Mouse (Mus musculus): ENCODE data around the gene Rab11fip5. TPM values are rescaled to one million over a fixed set of nuclear protein-coding genes. Genes with fewer than 3 reads are reported as not detected.

Gene Rab11fip5
- polyA plus RNA-seq, 1 experiment from 2014 or later = 15.2 TPM

DNA sequence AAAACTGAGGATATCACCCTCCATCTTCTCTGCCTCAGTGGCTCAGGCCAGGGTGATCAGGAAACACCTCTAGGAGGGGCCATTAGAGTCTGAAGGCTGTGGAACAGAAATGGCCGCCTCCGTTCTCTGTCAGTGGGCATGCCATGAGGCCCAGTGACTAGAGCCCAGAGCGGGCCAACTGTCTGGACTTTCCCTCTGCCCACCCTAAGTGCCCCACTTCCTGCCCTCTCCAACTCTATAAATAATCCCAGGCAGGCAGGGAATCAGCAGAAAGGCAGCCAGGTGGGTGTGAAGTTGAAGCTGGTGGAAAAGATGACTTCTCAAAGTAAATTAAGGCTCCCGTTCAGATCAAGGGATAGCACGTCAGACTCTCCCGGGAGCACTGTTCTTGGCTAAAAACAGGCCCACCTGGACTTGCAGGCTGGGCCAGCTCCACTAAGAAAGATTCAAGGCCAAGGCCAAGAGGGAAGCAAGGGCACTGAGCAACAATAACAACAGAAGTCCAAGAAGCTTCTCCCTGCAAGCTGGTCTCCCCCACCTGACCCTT lies 2.5 kb downstream of the Rab11fip5 start:
- H3K4me2 ChIP-seq (replicated peaks) = no peak overlapping the region
- no peaks in the 10 kb centered on the region for H3K36me3 ChIP-seq
- H3K9me3 ChIP-seq = no peaks in the 10 kb centered on the region
- H3K27ac ChIP-seq (replicated peaks) = no peak overlapping the region
- 88% methylated on average over 6 of the region's 6 CpGs for WGBS
- peaks cover 31% of the 10 kb centered on the region for H3K4me1 ChIP-seq
- H3K27me3 ChIP-seq = no peaks in the 10 kb centered on the region
- H3K9ac ChIP-seq (replicated peaks) = no peak overlapping the region
- no peak for ATAC-seq (replicated peaks)
- no peak overlapping the region for H3K4me3 ChIP-seq

GRCm38 (mm10) chr6:85370666-85371430 lies 3.6 kb downstream of the Rab11fip5 start:
- Histone ChIP-seq H3K27me3 (no peaks in the 10 kb centered on the region), H3K36me3 (no peaks in the 10 kb centered on the region), H3K4me2 (replicated peaks) (no peak overlapping the region), H3K9me3 (no peaks in the 10 kb centered on the region), H3K27ac (replicated peaks) (no peak overlapping the region), H3K4me1 (peaks cover 36% of the 10 kb centered on the region), H3K9ac (replicated peaks) (no peak overlapping the region), H3K4me3 (no peak overlapping the region)
- 90% methylated on average over 9 of the region's 9 CpGs for WGBS
- ATAC-seq (replicated peaks) = no peak

- H3K4me2 ChIP-seq (replicated peaks) = no peak overlapping the region
- H3K27me3 ChIP-seq = no peaks in the 10 kb centered on the region
- H3K4me1 ChIP-seq = peaks cover 35% of the 10 kb centered on the region
- no peak for ATAC-seq (replicated peaks)
- no peaks in the 10 kb centered on the region for H3K9me3 ChIP-seq
- no peak overlapping the region for H3K27ac ChIP-seq (replicated peaks)
- H3K36me3 ChIP-seq = no peaks in the 10 kb centered on the region
- no peak overlapping the region for H3K9ac ChIP-seq (replicated peaks)
- 86% methylated on average over 5 of the region's 5 CpGs for WGBS
- H3K4me3 ChIP-seq = no peak overlapping the region
Observed at GRCm38 (mm10) chr6:85370041-85370440, 4.4 kb downstream of the Rab11fip5 start.

GRCm38 (mm10) chr6:85369181-85369860 lies 5.1 kb downstream of the Rab11fip5 start:
- Histone ChIP-seq H3K9ac (replicated peaks) (no peak overlapping the region), H3K27ac (replicated peaks) (no peak overlapping the region), H3K36me3 (no peaks in the 10 kb centered on the region), H3K4me2 (replicated peaks) (no peak overlapping the region), H3K4me1 (peaks cover 34% of the 10 kb centered on the region), H3K9me3 (no peaks in the 10 kb centered on the region), H3K4me3 (no peak overlapping the region), H3K27me3 (no peaks in the 10 kb centered on the region)
- 84% methylated on average over 5 of the region's 5 CpGs for WGBS
- ATAC-seq (replicated peaks) = no peak

DNA sequence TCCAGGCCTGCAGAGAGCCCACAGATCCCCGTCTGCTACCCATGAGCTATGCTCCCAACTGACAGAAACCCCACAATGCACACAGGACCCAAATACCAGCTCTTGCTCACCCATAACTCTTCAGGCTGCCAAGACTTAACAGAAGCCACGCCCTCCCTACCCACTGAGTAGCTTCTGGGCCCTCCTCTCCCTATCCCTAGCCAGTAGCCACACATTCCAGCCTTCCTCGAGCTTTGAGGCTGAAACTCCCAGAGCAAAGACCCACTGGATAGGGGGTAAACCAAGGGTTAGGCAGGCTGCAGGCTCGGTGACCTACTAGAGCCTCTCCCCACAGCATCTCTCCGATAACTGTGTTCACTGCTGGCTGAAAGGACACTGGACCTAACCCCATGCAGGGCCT lies 5.7 kb downstream of the Rab11fip5 start:
- H3K27me3 ChIP-seq = no peaks in the 10 kb centered on the region
- no peak overlapping the region for H3K27ac ChIP-seq (replicated peaks)
- no peaks in the 10 kb centered on the region for H3K36me3 ChIP-seq
- no peaks in the 10 kb centered on the region for H3K9me3 ChIP-seq
- no peak overlapping the region for H3K9ac ChIP-seq (replicated peaks)
- no peak overlapping the region for H3K4me3 ChIP-seq
- 68% methylated on average over 5 of the region's 5 CpGs for WGBS
- peaks cover 32% of the 10 kb centered on the region for H3K4me1 ChIP-seq
- no peak overlapping the region for H3K4me2 ChIP-seq (replicated peaks)
- ATAC-seq (replicated peaks) = no peak

DNA sequence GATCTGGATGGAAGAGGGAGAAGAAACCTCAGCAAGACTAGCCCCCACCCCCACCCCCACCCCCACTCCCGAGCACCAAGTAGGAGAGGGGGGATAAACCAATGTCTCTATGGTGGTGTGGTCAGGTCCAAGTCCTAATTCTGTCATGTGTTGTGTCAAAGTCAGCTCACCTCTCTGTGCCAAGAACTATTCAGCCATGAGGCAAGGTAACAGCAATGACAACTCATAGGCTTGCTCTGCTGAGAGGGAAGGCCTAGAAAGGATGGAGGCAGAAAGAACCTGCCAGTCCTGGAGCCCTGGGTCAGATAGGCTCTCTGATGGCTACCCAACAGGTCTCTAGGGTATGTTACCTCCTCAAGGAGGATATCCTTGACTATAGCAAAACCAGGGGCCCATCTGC lies 6.3 kb downstream of the Rab11fip5 start:
- no peaks in the 10 kb centered on the region for H3K27me3 ChIP-seq
- ATAC-seq (replicated peaks) = no peak
- H3K27ac ChIP-seq (replicated peaks) = no peak overlapping the region
- no peak overlapping the region for H3K4me2 ChIP-seq (replicated peaks)
- no peak overlapping the region for H3K4me3 ChIP-seq
- peaks cover 26% of the 10 kb centered on the region for H3K4me1 ChIP-seq
- 100% methylated on average over 1 of the region's 1 CpGs for WGBS
- H3K36me3 ChIP-seq = no peaks in the 10 kb centered on the region
- no peaks in the 10 kb centered on the region for H3K9me3 ChIP-seq
- H3K9ac ChIP-seq (replicated peaks) = no peak overlapping the region

DNA sequence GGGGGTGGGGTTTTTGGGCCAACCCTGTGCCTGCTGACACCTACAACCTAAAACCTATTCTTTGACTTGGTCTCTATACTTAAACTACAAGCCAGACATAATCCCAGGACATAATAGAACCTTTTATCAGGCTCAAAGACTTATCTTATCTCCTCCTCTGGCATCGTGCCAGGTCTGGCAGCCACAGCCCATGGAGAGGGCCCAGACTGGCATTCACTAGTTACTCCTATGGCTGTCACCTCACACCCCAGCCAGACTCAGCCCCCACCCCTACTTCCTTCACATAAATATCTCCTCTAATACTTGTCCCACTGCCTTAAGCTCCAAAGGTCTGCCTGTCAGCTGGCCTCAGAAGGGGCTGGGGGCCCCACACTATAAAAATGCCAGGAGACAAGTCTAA lies 8.0 kb downstream of the Rab11fip5 start:
- Histone ChIP-seq H3K27ac (replicated peaks) (no peak overlapping the region), H3K4me1 (peaks cover 9% of the 10 kb centered on the region), H3K4me3 (no peak overlapping the region), H3K9me3 (no peaks in the 10 kb centered on the region), H3K4me2 (replicated peaks) (no peak overlapping the region), H3K9ac (replicated peaks) (no peak overlapping the region), H3K27me3 (no peaks in the 10 kb centered on the region), H3K36me3 (no peaks in the 10 kb centered on the region)
- no peak for ATAC-seq (replicated peaks)
- 70% methylated on average over 1 of the region's 1 CpGs for WGBS

DNA sequence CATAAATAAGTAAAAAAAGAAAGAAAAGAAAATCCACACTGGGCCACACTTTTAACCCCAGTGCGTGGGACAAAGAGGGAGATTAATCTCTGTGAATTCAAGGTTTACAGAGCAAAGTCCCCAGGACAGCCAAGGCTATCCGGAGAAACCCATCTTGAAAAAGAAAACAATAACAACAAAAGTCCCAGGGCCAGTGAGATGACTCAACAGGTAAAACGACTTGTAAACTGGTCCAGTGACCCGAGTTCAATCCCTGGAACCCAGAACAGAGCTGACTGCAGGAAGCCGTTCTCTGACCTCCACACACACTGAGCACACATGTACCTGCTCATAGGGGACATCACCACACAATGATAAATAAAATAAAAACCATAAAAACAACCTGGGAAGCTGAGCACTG lies 10.0 kb downstream of the Rab11fip5 start:
- 81% methylated on average over 5 of the region's 5 CpGs for whole genome bisulfite sequencing
- no peak overlapping the region for H3K9ac ChIP-seq (replicated peaks)
- ATAC-seq (replicated peaks) = no peak
- no peak overlapping the region for H3K4me2 ChIP-seq (replicated peaks)
- H3K27ac ChIP-seq (replicated peaks) = no peak overlapping the region
- H3K27me3 ChIP-seq = no peaks in the 10 kb centered on the region
- H3K4me3 ChIP-seq = no peak overlapping the region
- H3K36me3 ChIP-seq = no peaks in the 10 kb centered on the region
- H3K9me3 ChIP-seq = no peaks in the 10 kb centered on the region
- peaks cover 9% of the 10 kb centered on the region for H3K4me1 ChIP-seq

DNA sequence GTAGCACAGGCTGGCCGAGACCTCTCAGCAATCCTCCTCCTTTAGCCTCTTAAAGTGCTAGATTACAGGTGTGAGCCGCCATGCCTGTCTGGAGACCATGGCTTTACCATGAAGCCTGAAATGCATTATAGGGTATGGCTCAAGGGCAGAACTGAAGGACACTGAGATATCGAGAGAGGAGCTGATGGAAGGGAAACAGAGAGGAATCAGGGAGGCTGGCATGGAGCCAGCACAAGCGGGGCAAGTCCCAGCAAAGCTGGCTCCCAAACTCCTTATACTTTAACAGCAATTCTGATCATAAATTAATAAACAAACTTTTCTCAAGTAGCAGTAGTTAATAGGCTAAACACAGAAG lies 10.6 kb downstream of the Rab11fip5 start:
- H3K4me3 ChIP-seq = no peak overlapping the region
- no peaks in the 10 kb centered on the region for H3K36me3 ChIP-seq
- H3K4me2 ChIP-seq (replicated peaks) = no peak overlapping the region
- no peaks in the 10 kb centered on the region for H3K9me3 ChIP-seq
- H3K4me1 ChIP-seq = peaks cover 9% of the 10 kb centered on the region
- ATAC-seq (replicated peaks) = no peak
- H3K27ac ChIP-seq (replicated peaks) = no peak overlapping the region
- WGBS = 82% methylated on average over 4 of the region's 4 CpGs
- H3K27me3 ChIP-seq = no peaks in the 10 kb centered on the region
- no peak overlapping the region for H3K9ac ChIP-seq (replicated peaks)

- 94% methylated on average over 5 of the region's 5 CpGs for WGBS
- Histone ChIP-seq H3K9ac (replicated peaks) (no peak overlapping the region), H3K4me1 (peaks cover 9% of the 10 kb centered on the region), H3K4me2 (replicated peaks) (no peak overlapping the region), H3K9me3 (no peaks in the 10 kb centered on the region), H3K27ac (replicated peaks) (no peak overlapping the region), H3K36me3 (no peaks in the 10 kb centered on the region), H3K27me3 (no peaks in the 10 kb centered on the region), H3K4me3 (no peak overlapping the region)
- no peak for ATAC-seq (replicated peaks)
Observed at GRCm38 (mm10) chr6:85363231-85363905, 11.1 kb downstream of the Rab11fip5 start.

- no peak for ATAC-seq (replicated peaks)
- Histone ChIP-seq H3K4me3 (no peak overlapping the region), H3K9ac (replicated peaks) (no peak overlapping the region), H3K9me3 (no peaks in the 10 kb centered on the region), H3K27me3 (no peaks in the 10 kb centered on the region), H3K36me3 (no peaks in the 10 kb centered on the region), H3K27ac (replicated peaks) (no peak overlapping the region), H3K4me2 (replicated peaks) (no peak overlapping the region), H3K4me1 (peaks cover 9% of the 10 kb centered on the region)
- WGBS = 91% methylated on average over 5 of the region's 5 CpGs
Observed at GRCm38 (mm10) chr6:85362610-85363009, 11.8 kb downstream of the Rab11fip5 start.

DNA sequence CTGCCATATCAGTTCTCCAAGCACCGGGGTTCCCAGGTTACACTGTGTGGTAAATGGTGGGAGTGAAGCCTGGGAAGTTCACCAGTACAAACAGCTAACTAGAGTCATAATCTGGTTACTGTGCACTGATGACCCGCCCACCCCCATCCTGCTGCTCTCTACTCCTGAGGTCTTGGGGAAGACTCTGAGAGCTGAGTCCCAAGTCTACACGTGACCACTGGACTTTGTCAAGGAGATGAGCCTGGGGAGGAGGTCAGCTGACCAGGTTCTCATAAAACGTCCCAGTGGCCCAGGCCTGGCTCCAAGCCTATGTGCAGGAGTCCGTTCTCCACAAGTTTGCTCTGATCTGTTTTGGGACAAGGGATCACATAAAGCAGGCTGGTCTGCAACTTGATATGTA lies 14.1 kb downstream of the Rab11fip5 start:
- no peak overlapping the region for H3K4me2 ChIP-seq (replicated peaks)
- H3K36me3 ChIP-seq = no peaks in the 10 kb centered on the region
- ATAC-seq (replicated peaks) = no peak
- no peaks in the 10 kb centered on the region for H3K4me1 ChIP-seq
- no peak overlapping the region for H3K27ac ChIP-seq (replicated peaks)
- H3K9ac ChIP-seq (replicated peaks) = no peak overlapping the region
- no peaks in the 10 kb centered on the region for H3K27me3 ChIP-seq
- 82% methylated on average over 5 of the region's 5 CpGs for WGBS
- no peak overlapping the region for H3K4me3 ChIP-seq
- H3K9me3 ChIP-seq = no peaks in the 10 kb centered on the region

All from forebrain, embryonic 15.5 days (tissue).